Mouse (Mus musculus): ENCODE data around the gene Krt84.

DNA sequence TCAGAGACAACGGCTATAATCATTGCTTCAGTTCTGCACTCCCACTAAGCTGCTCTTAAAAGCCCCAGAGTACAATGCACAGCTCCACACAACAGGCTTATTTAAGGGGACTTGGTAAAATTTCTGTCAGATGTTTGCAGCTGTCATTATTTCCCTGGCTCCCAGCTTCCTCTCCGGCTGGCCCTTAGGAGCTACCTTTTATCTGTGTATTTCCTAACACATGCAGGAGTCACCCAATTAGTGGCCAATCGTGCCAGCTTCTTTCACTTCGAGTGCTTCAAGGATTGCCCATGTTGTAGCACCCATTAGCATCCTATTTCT is 5.9 kb upstream of the Krt84 start:
- TF ChIP-seq CTCF (conservative IDR thresholded peaks at IDR 0.05; ENCODE audit: low read length) (no peak), POU5F1 (IDR thresholded peaks at IDR 0.05; ENCODE audit: borderline replicate concordance, low read length) (no peak), NANOG (IDR thresholded peaks at IDR 0.05; ENCODE audit: borderline replicate concordance, low read length) (no peak)

All from E14TG2a.4 (cell line).